Mouse (Mus musculus): Measurements from ENCODE around the gene Gkn1.

- TF ChIP-seq CTCF (IDR thresholded peaks at IDR 0.05; ENCODE audit: extremely low read depth, insufficient read depth, low read length) (no peak), POLR2A (IDR thresholded peaks at IDR 0.05; ENCODE audit: extremely low read depth, insufficient read depth, low read length) (no peak)
Measured at GRCm38 (mm10) chr6:87386681-87387080, 35.9 kb upstream of the Gkn1 start.
